Mouse (Mus musculus): ENCODE measurements around the gene Wnt5b. TPM values are rescaled to one million over a fixed set of nuclear protein-coding genes. Genes with fewer than 3 reads are reported as not detected.

Wnt5b gene
- polyA plus RNA-seq, 1 experiment from 2014 or later: 12.9 TPM

GRCm38 (mm10) chr6:119414262-119415043, 129.7 kb downstream of the Wnt5b start:
- H3K4me3 ChIP-seq (ENCODE audit: low read depth, low read length): no peak overlapping the region
- H3K4me2 ChIP-seq (ENCODE audit: low read depth, low read length): no peak overlapping the region
- WGBS: 85% methylated on average over 15 of the region's 15 CpGs
- no peaks in the 10 kb centered on the region for H3K9me3 ChIP-seq (replicated peaks; ENCODE audit: control insufficient read depth, low read length)
- no peak for ATAC-seq (replicated peaks; ENCODE audit: insufficient number of reproducible peaks, low FRiP score, low TSS enrichment, low read depth)
- no peaks in the 10 kb centered on the region for H3K4me1 ChIP-seq (ENCODE audit: control insufficient read depth, insufficient read depth, low read length)
- DNase-seq (ENCODE audit: low spot score): no peak
- H3K27ac ChIP-seq (replicated peaks; ENCODE audit: low read depth, low read length): no peak overlapping the region
- H3K36me3 ChIP-seq (replicated peaks; ENCODE audit: control insufficient read depth, insufficient read depth, low read depth, low read length): no peaks in the 10 kb centered on the region
- no peaks in the 10 kb centered on the region for H3K27me3 ChIP-seq (ENCODE audit: control insufficient read depth, insufficient read depth, low read length)
- H3K9ac ChIP-seq (replicated peaks; ENCODE audit: low read length): no peak overlapping the region

GRCm38 (mm10) chr6:119412588-119412987, 131.6 kb downstream of the Wnt5b start:
- Histone ChIP-seq H3K4me1 (ENCODE audit: control insufficient read depth, insufficient read depth, low read length) (no peaks in the 10 kb centered on the region), H3K9ac (replicated peaks; ENCODE audit: low read length) (no peak overlapping the region), H3K27ac (replicated peaks; ENCODE audit: low read depth, low read length) (no peak overlapping the region), H3K36me3 (replicated peaks; ENCODE audit: control insufficient read depth, insufficient read depth, low read depth, low read length) (no peaks in the 10 kb centered on the region), H3K9me3 (replicated peaks; ENCODE audit: control insufficient read depth, low read length) (no peaks in the 10 kb centered on the region), H3K4me2 (ENCODE audit: low read depth, low read length) (no peak overlapping the region), H3K4me3 (ENCODE audit: low read depth, low read length) (no peak overlapping the region), H3K27me3 (ENCODE audit: control insufficient read depth, insufficient read depth, low read length) (no peaks in the 10 kb centered on the region)
- DNase-seq (ENCODE audit: low spot score) (no peak), ATAC-seq (replicated peaks; ENCODE audit: insufficient number of reproducible peaks, low FRiP score, low TSS enrichment, low read depth) (no peak)
- WGBS: 90% methylated on average over 4 of the region's 4 CpGs

- H3K4me2 ChIP-seq (ENCODE audit: low read depth, low read length): no peak overlapping the region
- no peak overlapping the region for H3K27ac ChIP-seq (replicated peaks; ENCODE audit: low read depth, low read length)
- 85% methylated on average over 3 of the region's 3 CpGs for WGBS
- H3K9me3 ChIP-seq (replicated peaks; ENCODE audit: control insufficient read depth, low read length): no peaks in the 10 kb centered on the region
- ATAC-seq (replicated peaks; ENCODE audit: insufficient number of reproducible peaks, low FRiP score, low TSS enrichment, low read depth) (no peak), DNase-seq (ENCODE audit: low spot score) (no peak)
- no peaks in the 10 kb centered on the region for H3K27me3 ChIP-seq (ENCODE audit: control insufficient read depth, insufficient read depth, low read length)
- H3K9ac ChIP-seq (replicated peaks; ENCODE audit: low read length): no peak overlapping the region
- H3K36me3 ChIP-seq (replicated peaks; ENCODE audit: control insufficient read depth, insufficient read depth, low read depth, low read length): no peaks in the 10 kb centered on the region
- no peaks in the 10 kb centered on the region for H3K4me1 ChIP-seq (ENCODE audit: control insufficient read depth, insufficient read depth, low read length)
- no peak overlapping the region for H3K4me3 ChIP-seq (ENCODE audit: low read depth, low read length)
These were observed 132.6 kb downstream of the Wnt5b start for GRCm38 (mm10) chr6:119411511-119411910.

- no peak for ATAC-seq (replicated peaks; ENCODE audit: insufficient number of reproducible peaks, low FRiP score, low TSS enrichment, low read depth)
- no peaks in the 10 kb centered on the region for H3K27me3 ChIP-seq (ENCODE audit: control insufficient read depth, insufficient read depth, low read length)
- no peak overlapping the region for H3K4me3 ChIP-seq (ENCODE audit: low read depth, low read length)
- no peaks in the 10 kb centered on the region for H3K4me1 ChIP-seq (ENCODE audit: control insufficient read depth, insufficient read depth, low read length)
- no peaks in the 10 kb centered on the region for H3K9me3 ChIP-seq (replicated peaks; ENCODE audit: control insufficient read depth, low read length)
- H3K9ac ChIP-seq (replicated peaks; ENCODE audit: low read length): no peak overlapping the region
- WGBS: 81% methylated on average over 1 of the region's 1 CpGs
- H3K27ac ChIP-seq (replicated peaks; ENCODE audit: low read depth, low read length): no peak overlapping the region
- no peak for DNase-seq (ENCODE audit: low spot score)
- H3K4me2 ChIP-seq (ENCODE audit: low read depth, low read length): no peak overlapping the region
- H3K36me3 ChIP-seq (replicated peaks; ENCODE audit: control insufficient read depth, insufficient read depth, low read depth, low read length): no peaks in the 10 kb centered on the region
These were observed 134.4 kb downstream of the Wnt5b start for GRCm38 (mm10) chr6:119409766-119410165.

- DNase-seq (ENCODE audit: low spot score) (no peak), ATAC-seq (replicated peaks; ENCODE audit: insufficient number of reproducible peaks, low FRiP score, low TSS enrichment, low read depth) (no peak)
- Histone ChIP-seq H3K4me2 (ENCODE audit: low read depth, low read length) (no peak overlapping the region), H3K27me3 (ENCODE audit: control insufficient read depth, insufficient read depth, low read length) (no peaks in the 10 kb centered on the region), H3K9me3 (replicated peaks; ENCODE audit: control insufficient read depth, low read length) (no peaks in the 10 kb centered on the region), H3K9ac (replicated peaks; ENCODE audit: low read length) (no peak overlapping the region), H3K4me1 (ENCODE audit: control insufficient read depth, insufficient read depth, low read length) (no peaks in the 10 kb centered on the region), H3K36me3 (replicated peaks; ENCODE audit: control insufficient read depth, insufficient read depth, low read depth, low read length) (no peaks in the 10 kb centered on the region), H3K4me3 (ENCODE audit: low read depth, low read length) (no peak overlapping the region), H3K27ac (replicated peaks; ENCODE audit: low read depth, low read length) (no peak overlapping the region)
- WGBS: 69% methylated on average over 9 of the region's 9 CpGs
These were observed 135.6 kb downstream of the Wnt5b start for GRCm38 (mm10) chr6:119408582-119408981.

GRCm38 (mm10) chr6:119407818-119408217, 136.3 kb downstream of the Wnt5b start:
- no peak overlapping the region for H3K4me2 ChIP-seq (ENCODE audit: low read depth, low read length)
- no peak overlapping the region for H3K9ac ChIP-seq (replicated peaks; ENCODE audit: low read length)
- no peaks in the 10 kb centered on the region for H3K27me3 ChIP-seq (ENCODE audit: control insufficient read depth, insufficient read depth, low read length)
- no peaks in the 10 kb centered on the region for H3K4me1 ChIP-seq (ENCODE audit: control insufficient read depth, insufficient read depth, low read length)
- H3K27ac ChIP-seq (replicated peaks; ENCODE audit: low read depth, low read length): no peak overlapping the region
- WGBS: 59% methylated on average over 6 of the region's 6 CpGs
- no peak for ATAC-seq (replicated peaks; ENCODE audit: insufficient number of reproducible peaks, low FRiP score, low TSS enrichment, low read depth)
- H3K9me3 ChIP-seq (replicated peaks; ENCODE audit: control insufficient read depth, low read length): no peaks in the 10 kb centered on the region
- DNase-seq (ENCODE audit: low spot score): no peak
- no peak overlapping the region for H3K4me3 ChIP-seq (ENCODE audit: low read depth, low read length)
- H3K36me3 ChIP-seq (replicated peaks; ENCODE audit: control insufficient read depth, insufficient read depth, low read depth, low read length): no peaks in the 10 kb centered on the region

GRCm38 (mm10) chr6:119406528-119406927, 137.6 kb downstream of the Wnt5b start:
- no peak overlapping the region for H3K4me2 ChIP-seq (ENCODE audit: low read depth, low read length)
- no peak overlapping the region for H3K27ac ChIP-seq (replicated peaks; ENCODE audit: low read depth, low read length)
- no peaks in the 10 kb centered on the region for H3K36me3 ChIP-seq (replicated peaks; ENCODE audit: control insufficient read depth, insufficient read depth, low read depth, low read length)
- no peaks in the 10 kb centered on the region for H3K27me3 ChIP-seq (ENCODE audit: control insufficient read depth, insufficient read depth, low read length)
- 82% methylated on average over 8 of the region's 8 CpGs for whole genome bisulfite sequencing
- H3K9me3 ChIP-seq (replicated peaks; ENCODE audit: control insufficient read depth, low read length): no peaks in the 10 kb centered on the region
- H3K9ac ChIP-seq (replicated peaks; ENCODE audit: low read length): no peak overlapping the region
- H3K4me1 ChIP-seq (ENCODE audit: control insufficient read depth, insufficient read depth, low read length): no peaks in the 10 kb centered on the region
- ATAC-seq (replicated peaks; ENCODE audit: insufficient number of reproducible peaks, low FRiP score, low TSS enrichment, low read depth) (no peak), DNase-seq (ENCODE audit: low spot score) (no peak)
- H3K4me3 ChIP-seq (ENCODE audit: low read depth, low read length): no peak overlapping the region

GRCm38 (mm10) chr6:119405310-119405709, 138.8 kb downstream of the Wnt5b start:
- Histone ChIP-seq H3K4me3 (ENCODE audit: low read depth, low read length) (no peak overlapping the region), H3K9me3 (replicated peaks; ENCODE audit: control insufficient read depth, low read length) (no peaks in the 10 kb centered on the region), H3K4me1 (ENCODE audit: control insufficient read depth, insufficient read depth, low read length) (no peaks in the 10 kb centered on the region), H3K9ac (replicated peaks; ENCODE audit: low read length) (no peak overlapping the region), H3K27me3 (ENCODE audit: control insufficient read depth, insufficient read depth, low read length) (no peaks in the 10 kb centered on the region), H3K36me3 (replicated peaks; ENCODE audit: control insufficient read depth, insufficient read depth, low read depth, low read length) (no peaks in the 10 kb centered on the region), H3K4me2 (ENCODE audit: low read depth, low read length) (no peak overlapping the region), H3K27ac (replicated peaks; ENCODE audit: low read depth, low read length) (no peak overlapping the region)
- WGBS: 90% methylated on average over 7 of the region's 7 CpGs
- no peak for ATAC-seq (replicated peaks; ENCODE audit: insufficient number of reproducible peaks, low FRiP score, low TSS enrichment, low read depth)
- no peak for DNase-seq (ENCODE audit: low spot score)
